Mouse (Mus musculus): ENCODE data around the gene Plagl1.

DNA sequence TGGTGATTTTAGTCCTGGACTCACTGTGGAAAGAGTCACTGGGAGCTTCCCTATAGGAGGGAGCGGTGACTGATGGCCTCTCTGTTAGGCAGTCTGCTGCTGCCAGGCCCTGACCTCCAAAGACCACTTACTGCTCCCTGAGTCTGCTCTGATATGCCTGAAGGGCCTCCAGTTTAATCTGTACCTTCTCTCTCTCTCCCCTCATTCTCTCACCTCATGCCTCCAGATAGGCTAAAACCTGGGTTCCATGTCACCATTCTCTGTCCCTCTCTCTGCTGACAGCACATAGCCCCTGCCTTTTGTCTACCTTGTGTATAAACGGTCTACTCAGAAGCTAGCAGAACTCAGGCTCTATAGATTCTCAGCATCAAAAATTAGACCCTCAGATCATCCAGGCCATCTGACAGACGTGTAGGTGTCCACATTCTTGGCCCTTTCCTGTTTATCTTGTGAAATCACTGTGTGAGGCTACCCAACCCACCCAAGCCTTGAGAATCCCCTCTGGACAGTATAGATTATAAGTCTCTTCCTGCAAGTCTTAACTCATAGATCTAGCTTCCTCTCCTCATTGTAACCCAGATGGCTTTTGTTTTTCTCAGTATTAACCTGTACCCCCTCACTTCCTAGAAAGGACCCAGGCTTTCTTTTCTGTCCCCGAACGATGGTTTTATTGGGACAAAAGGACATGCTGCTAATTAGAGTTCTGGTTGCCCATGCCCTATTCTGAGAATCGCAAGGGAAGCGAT, 57.9 kb downstream of the Plagl1 start:
- TF ChIP-seq CTCF (IDR thresholded peaks at IDR 0.05; ENCODE audit: borderline replicate concordance, control insufficient read depth, extremely low read depth, insufficient read depth, low read length, poor library complexity), result no peak
- TF ChIP-seq POLR2A (IDR thresholded peaks at IDR 0.05; ENCODE audit: control insufficient read depth, extremely low read depth, insufficient read depth, low read length, poor library complexity), result no peak
